Mouse (Mus musculus) kidney, adult 2 months (tissue): ENCODE data around the gene Tspan2.

Source experiments
- CTCF ChIP-seq: fragments of 200-500 bp; conservative IDR thresholded peaks from 2 replicates; pipeline ENCODE4 v1.5.1; 2011; ENCODE audit warnings: low read depth, mild to moderate bottlenecking, control low read depth, low read length, moderate library complexity, mixed read lengths; ENCODE audit not compliant: insufficient read depth, insufficient read length
- POLR2A ChIP-seq: fragments of 200-500 bp; IDR thresholded peaks from one replicate; pipeline ENCODE4 v1.6.1; 2011; ENCODE audit warnings: low read depth, low read length, control low read depth

DNA sequence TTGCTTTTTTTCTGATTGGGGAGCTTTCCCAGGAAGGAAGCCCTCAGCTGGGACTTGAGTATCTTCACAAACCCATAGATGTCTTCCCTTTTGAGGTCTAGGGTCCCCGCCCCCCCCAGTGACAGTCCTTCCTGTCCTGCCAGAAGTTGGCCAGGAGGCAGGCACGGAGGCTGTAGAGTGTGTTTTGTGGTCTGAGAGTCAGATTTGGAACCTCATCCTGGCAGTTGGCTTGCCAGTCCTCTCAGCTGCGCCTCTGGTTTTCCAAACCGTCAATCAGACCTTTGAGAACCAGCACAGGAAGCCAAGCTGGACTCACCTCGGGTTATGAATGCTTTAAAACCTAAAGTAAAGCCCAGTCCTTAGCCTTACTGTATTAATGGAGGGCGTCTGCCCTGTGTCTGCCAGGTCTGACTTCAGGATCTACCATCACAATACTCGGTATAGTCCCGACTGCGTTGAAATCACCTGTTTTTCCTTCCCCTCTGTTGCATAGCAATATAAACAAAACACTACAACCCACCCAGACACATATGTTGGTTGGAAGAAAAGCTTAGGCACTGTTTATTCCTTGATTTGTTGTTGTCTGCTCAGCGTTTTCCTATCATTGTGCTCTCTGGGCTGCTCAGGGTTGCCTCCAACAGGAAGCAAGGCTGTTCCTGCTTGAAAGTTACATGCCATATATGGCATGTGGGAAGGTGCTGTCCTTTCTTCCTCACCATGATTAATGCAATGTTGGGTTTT, 4.0 kb downstream of the Tspan2 start:
- TF ChIP-seq CTCF (no peak), POLR2A (no peak)
